Mouse (Mus musculus): ENCODE results near the gene St5. TPM values are rescaled to one million over a fixed set of nuclear protein-coding genes. Genes with fewer than 3 reads are reported as not detected.

The St5 gene
- polyA plus RNA-seq, 1 experiment: 34.6 TPM

DNA sequence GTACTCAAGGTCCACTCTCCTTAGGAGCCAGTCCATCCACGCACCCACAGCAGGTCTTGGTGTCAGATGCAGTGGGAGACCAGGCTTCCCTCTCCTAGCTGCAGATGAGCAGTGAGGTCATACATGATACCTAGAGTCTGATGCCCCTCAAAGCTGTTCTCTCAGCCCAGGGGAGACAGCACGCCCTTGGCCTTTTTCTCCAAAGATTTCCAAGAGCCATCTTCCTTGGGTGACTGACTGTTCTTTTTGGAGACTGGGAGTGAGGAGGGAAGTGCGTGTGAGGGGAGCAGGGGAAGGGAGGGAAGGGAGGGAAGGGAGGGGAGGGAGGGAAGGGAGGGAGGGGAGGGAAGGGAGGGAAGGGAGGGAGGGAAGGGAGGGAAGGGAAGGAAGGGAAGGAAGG, 90.4 kb downstream of the St5 start:
- Histone ChIP-seq H3K27ac (ENCODE audit: insufficient read depth, low read length) (no peak overlapping the region), H3K4me3 (ENCODE audit: extremely low read depth, insufficient read depth, insufficient read length) (no peak overlapping the region), H3K36me3 (ENCODE audit: control insufficient read depth, insufficient read depth, low read length) (no peaks in the 10 kb centered on the region), H3K27me3 (ENCODE audit: control insufficient read depth, insufficient read depth, low read length) (no peaks in the 10 kb centered on the region; the same call in 1 of the 2 replicates), H3K4me1 (ENCODE audit: control insufficient read depth, insufficient read depth, insufficient read length) (no peaks in the 10 kb centered on the region)
- WGBS: 91% methylated on average over 2 of the region's 3 CpGs
- no peak for DNase-seq (ENCODE audit: low read depth in 1 of 2, low spot score in 2 of 2)
- TF ChIP-seq POLR2A (IDR thresholded peaks at IDR 0.05; ENCODE audit: low read depth, low read length): no peak
- TF ChIP-seq CTCF (IDR thresholded peaks at IDR 0.05; ENCODE audit: extremely low read depth, insufficient read depth, insufficient read length, insufficient replicate concordance): no peak

DNA sequence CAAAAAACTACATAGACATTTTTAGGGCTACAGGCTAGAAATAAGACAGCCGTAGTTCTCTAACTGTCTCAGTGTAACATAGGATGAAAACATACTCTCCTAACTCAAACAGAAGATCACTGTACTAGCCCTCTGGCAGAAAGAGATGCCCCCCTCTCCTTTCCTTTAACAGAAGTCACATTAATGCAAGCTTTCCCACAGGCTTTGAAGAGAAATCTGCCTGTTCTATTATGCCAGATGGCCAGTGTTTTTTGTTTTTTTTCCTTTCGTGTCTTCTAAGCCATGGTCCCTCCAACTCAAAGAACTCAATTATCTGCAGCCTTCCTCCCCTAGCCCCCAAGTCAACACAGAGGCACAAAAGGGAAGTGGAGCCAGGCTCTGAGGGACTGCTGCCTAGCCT, 90.9 kb downstream of the St5 start:
- H3K4me3 ChIP-seq (ENCODE audit: extremely low read depth, insufficient read depth, insufficient read length): no peak overlapping the region
- TF ChIP-seq CTCF (IDR thresholded peaks at IDR 0.05; ENCODE audit: extremely low read depth, insufficient read depth, insufficient read length, insufficient replicate concordance) (no peak), POLR2A (IDR thresholded peaks at IDR 0.05; ENCODE audit: low read depth, low read length) (no peak)

DNA sequence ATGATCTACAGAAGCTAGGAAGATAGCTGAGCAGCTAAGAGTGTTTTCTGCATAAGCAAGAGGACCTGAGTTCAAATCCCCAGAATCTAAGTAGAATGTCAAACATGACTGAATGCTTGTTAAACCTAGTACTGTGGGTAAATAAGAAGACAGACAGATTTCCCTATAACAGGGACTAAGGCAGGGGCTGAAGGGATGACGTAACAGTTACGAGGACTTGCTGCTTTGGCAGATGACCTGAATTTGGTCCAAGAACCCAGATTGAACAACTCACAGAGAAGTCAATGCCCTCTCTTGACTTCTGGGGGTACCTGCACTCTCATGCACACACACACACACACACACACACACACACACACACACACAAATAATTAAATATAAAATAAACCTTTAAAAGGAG, 93.1 kb downstream of the St5 start:
- no peaks in the 10 kb centered on the region for H3K4me1 ChIP-seq (ENCODE audit: control insufficient read depth, insufficient read depth, insufficient read length)
- no peaks in the 10 kb centered on the region; the same call in 1 of the 2 replicates for H3K27me3 ChIP-seq (ENCODE audit: control insufficient read depth, insufficient read depth, low read length)
- WGBS: 91% methylated on average over 2 of the region's 2 CpGs
- TF ChIP-seq CTCF (IDR thresholded peaks at IDR 0.05; ENCODE audit: extremely low read depth, insufficient read depth, insufficient read length, insufficient replicate concordance) (no peak), POLR2A (IDR thresholded peaks at IDR 0.05; ENCODE audit: low read depth, low read length) (no peak)
- DNase-seq (ENCODE audit: low read depth in 1 of 2, low spot score in 2 of 2): no peak
- H3K36me3 ChIP-seq (ENCODE audit: control insufficient read depth, insufficient read depth, low read length): no peaks in the 10 kb centered on the region
- H3K4me3 ChIP-seq (ENCODE audit: extremely low read depth, insufficient read depth, insufficient read length): no peak overlapping the region
- H3K27ac ChIP-seq (ENCODE audit: insufficient read depth, low read length): no peak overlapping the region

More for the DNA sequence above, 90.9 kb downstream of the St5 start:
- no peak overlapping the region for H3K27ac ChIP-seq (ENCODE audit: insufficient read depth, low read length)
- no peaks in the 10 kb centered on the region; the same call in 1 of the 2 replicates for H3K27me3 ChIP-seq (ENCODE audit: control insufficient read depth, insufficient read depth, low read length)
- no peak for DNase-seq (ENCODE audit: low read depth in 1 of 2, low spot score in 2 of 2)
- WGBS: 83% methylated on average over 2 of the region's 2 CpGs
- H3K4me1 ChIP-seq (ENCODE audit: control insufficient read depth, insufficient read depth, insufficient read length): no peaks in the 10 kb centered on the region
- no peaks in the 10 kb centered on the region for H3K36me3 ChIP-seq (ENCODE audit: control insufficient read depth, insufficient read depth, low read length)

DNA sequence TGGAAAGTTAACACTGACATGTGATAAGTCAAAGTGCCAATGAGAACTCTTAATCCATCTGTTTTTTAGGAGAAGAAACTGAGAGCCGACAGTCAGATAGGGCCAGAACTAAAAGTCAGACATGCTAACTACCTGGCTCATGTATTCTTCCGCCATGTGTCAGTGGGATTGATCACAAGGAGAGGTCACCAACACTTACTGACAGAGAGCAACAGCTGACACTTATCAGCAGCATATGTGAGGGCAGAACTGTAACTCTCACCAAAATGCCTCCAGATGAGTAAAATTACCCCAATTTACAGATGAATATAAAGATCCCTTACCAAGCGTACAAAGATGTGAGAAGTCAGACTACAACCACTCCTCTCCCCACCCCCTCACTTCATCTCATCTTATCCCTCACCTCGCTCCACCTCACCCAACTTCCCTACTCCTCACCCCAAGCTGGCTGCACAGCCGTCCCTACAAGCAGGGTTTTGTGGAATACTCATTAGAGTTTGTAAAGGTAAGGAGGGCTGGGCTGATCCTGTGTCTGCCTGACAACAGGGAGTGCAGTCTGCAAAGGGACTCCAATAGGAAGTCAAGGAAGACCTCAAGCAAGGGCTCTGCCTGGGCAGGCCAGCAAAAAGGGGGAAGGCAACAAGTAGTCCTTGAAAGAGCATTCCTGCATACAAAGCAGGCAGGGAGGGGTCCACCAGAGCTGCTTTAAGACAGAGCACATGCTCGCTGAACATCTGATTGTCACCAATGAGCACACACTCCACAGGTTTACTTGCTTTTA, 93.7 kb downstream of the St5 start:
- Histone ChIP-seq H3K4me1 (ENCODE audit: control insufficient read depth, insufficient read depth, insufficient read length) (no peaks in the 10 kb centered on the region), H3K4me3 (ENCODE audit: extremely low read depth, insufficient read depth, insufficient read length) (no peak overlapping the region), H3K36me3 (ENCODE audit: control insufficient read depth, insufficient read depth, low read length) (no peaks in the 10 kb centered on the region), H3K27me3 (ENCODE audit: control insufficient read depth, insufficient read depth, low read length) (no peaks in the 10 kb centered on the region; the same call in 1 of the 2 replicates), H3K27ac (ENCODE audit: insufficient read depth, low read length) (no peak overlapping the region)
- no peak for DNase-seq (ENCODE audit: low read depth in 1 of 2, low spot score in 2 of 2)
- WGBS: 84% methylated on average over 6 of the region's 6 CpGs
- TF ChIP-seq CTCF (IDR thresholded peaks at IDR 0.05; ENCODE audit: extremely low read depth, insufficient read depth, insufficient read length, insufficient replicate concordance): no peak
- no peak for TF ChIP-seq POLR2A (IDR thresholded peaks at IDR 0.05; ENCODE audit: low read depth, low read length)

DNA sequence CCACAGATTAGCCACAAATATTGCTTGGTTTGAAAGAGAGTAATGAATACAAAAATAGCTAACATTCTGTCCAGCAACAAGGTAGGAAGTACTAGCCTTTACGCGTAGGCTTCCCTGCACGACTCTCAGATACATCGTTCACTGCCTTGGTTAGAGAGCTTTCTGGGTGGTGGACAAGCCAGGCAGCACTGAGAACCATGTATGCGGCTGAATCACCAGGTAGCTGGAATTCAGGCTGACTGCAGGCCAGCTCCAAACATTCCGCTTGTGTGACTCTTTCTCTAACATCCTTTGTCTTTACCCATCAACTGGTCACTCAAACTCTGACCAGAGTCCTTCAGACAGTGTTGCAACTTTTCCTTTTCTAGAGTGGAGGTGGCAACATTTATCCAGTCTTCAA, 94.6 kb downstream of the St5 start:
- Histone ChIP-seq H3K4me1 (ENCODE audit: control insufficient read depth, insufficient read depth, insufficient read length) (no peaks in the 10 kb centered on the region), H3K27ac (ENCODE audit: insufficient read depth, low read length) (no peak overlapping the region), H3K36me3 (ENCODE audit: control insufficient read depth, insufficient read depth, low read length) (no peaks in the 10 kb centered on the region), H3K4me3 (ENCODE audit: extremely low read depth, insufficient read depth, insufficient read length) (no peak overlapping the region), H3K27me3 (ENCODE audit: control insufficient read depth, insufficient read depth, low read length) (no peaks in the 10 kb centered on the region; the same call in 1 of the 2 replicates)
- WGBS: 94% methylated on average over 6 of the region's 6 CpGs
- TF ChIP-seq CTCF (IDR thresholded peaks at IDR 0.05; ENCODE audit: extremely low read depth, insufficient read depth, insufficient read length, insufficient replicate concordance) (no peak), POLR2A (IDR thresholded peaks at IDR 0.05; ENCODE audit: low read depth, low read length) (no peak)
- DNase-seq (ENCODE audit: low read depth in 1 of 2, low spot score in 2 of 2): no peak

DNA sequence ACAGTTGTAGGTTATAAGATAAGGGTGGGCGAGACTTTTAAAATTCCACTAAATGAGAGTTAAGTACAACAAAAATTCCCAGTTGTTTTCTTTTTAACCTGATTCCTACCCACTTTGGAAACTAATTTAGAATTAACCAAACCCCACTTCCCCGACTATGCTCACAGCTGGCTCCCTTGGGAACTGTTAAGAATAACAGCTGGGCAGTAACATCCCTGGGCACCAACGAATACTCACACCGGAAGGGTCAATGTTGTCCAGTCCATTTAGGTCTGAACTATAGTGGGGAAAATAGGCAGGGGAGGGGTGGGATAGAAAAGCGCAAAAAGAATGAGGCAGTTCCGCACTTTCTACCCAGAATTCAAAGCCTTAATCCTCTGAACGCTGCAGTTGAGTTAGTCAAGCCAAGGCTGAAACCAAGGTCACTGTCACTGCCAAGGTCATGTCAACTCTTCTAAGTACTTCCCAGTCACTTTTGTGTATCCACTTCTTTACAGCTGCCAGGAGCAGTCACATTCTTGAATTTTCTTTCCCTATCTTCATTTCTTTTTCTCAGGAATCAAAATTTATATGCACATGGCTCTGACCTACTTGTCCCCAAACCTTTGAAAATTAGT, 96.3 kb downstream of the St5 start:
- WGBS: 63% methylated on average over 7 of the region's 7 CpGs
- no peak overlapping the region for H3K27ac ChIP-seq (ENCODE audit: insufficient read depth, low read length)

DNA sequence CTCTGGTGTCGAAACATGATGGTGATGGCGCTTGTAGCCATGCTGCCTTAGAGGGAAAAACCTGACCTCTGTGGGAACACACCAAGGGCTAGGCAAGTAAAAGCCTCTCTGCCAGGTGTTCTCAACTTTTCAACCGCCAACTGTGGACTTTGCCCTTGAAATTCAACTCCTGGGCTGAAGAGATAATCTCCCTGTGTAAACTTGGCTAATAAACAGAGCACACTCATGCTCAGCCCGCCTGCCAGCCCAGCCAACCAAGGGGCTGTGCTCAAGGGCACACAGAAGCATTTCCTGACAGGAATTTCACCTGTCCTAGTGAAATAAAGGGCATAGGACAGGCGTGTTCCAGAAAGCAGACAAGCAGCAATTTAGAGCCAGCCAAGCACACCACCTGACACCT, 100.8 kb downstream of the St5 start:
- TF ChIP-seq CTCF (IDR thresholded peaks at IDR 0.05; ENCODE audit: extremely low read depth, insufficient read depth, insufficient read length, insufficient replicate concordance): no peak
- no peak for TF ChIP-seq POLR2A (IDR thresholded peaks at IDR 0.05; ENCODE audit: low read depth, low read length)
- DNase-seq (ENCODE audit: low read depth in 1 of 2, low spot score in 2 of 2): no peak
- Histone ChIP-seq H3K4me3 (ENCODE audit: extremely low read depth, insufficient read depth, insufficient read length) (no peak overlapping the region), H3K36me3 (ENCODE audit: control insufficient read depth, insufficient read depth, low read length) (no peaks in the 10 kb centered on the region), H3K4me1 (ENCODE audit: control insufficient read depth, insufficient read depth, insufficient read length) (no peaks in the 10 kb centered on the region), H3K27me3 (ENCODE audit: control insufficient read depth, insufficient read depth, low read length) (no peaks in the 10 kb centered on the region), H3K27ac (ENCODE audit: insufficient read depth, low read length) (peak overlapping the region; percentile 20; the same call in 1 of the 2 replicates)
- 78% methylated on average over 5 of the region's 5 CpGs for WGBS

More for the DNA sequence above, 96.3 kb downstream of the St5 start:
- TF ChIP-seq CTCF (IDR thresholded peaks at IDR 0.05; ENCODE audit: extremely low read depth, insufficient read depth, insufficient read length, insufficient replicate concordance) (no peak), POLR2A (IDR thresholded peaks at IDR 0.05; ENCODE audit: low read depth, low read length) (no peak)
- Histone ChIP-seq H3K4me1 (ENCODE audit: control insufficient read depth, insufficient read depth, insufficient read length) (no peaks in the 10 kb centered on the region), H3K36me3 (ENCODE audit: control insufficient read depth, insufficient read depth, low read length) (no peaks in the 10 kb centered on the region), H3K27me3 (ENCODE audit: control insufficient read depth, insufficient read depth, low read length) (no peaks in the 10 kb centered on the region; the same call in 1 of the 2 replicates), H3K4me3 (ENCODE audit: extremely low read depth, insufficient read depth, insufficient read length) (no peak overlapping the region)
- no peak for DNase-seq (ENCODE audit: low read depth in 1 of 2, low spot score in 2 of 2)

Data from spleen, adult 2 months (tissue).